Mouse (Mus musculus): ENCODE measurements at regions not wholly inside any gene's neighbourhood (a gene's known extent, or its start where the extent isn't known, plus 50 kb on each side); places are given as distances from the start of the nearest gene placed in this dataset.

DNA sequence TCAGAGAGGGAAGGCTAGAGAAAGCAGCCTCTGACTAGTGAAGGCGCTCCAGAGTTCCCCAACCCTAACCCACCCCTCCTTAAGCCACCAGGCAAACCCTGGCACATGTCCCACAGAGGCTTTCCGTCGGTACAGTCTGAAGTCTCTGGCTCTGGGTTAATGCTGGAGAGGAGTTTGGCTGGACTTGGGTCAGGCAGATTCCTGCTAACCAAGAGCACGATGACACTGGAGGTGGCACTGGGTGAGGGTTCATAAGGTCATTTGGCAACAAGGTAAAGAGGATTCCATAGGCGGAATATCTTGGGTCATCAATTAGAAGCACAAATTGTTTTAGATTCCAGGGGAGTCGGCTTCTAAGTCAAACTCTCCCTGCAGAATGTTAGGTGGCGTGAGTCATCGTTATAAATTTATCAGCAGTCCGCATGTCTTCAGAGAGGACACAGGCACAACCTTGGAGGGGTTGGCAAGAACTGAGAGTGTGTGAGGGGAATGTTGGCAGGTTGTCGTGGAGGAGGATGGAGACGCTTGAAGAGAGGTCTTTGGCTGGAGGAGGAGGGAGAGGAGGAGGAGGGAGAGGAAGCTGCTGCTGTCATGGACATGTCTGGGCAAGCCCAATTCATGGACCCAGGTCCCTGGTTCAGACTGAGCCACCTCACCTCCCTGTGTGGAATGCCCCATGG lies 138.4 kb downstream of the Utp6 start:
- no peak for DNase-seq

DNA sequence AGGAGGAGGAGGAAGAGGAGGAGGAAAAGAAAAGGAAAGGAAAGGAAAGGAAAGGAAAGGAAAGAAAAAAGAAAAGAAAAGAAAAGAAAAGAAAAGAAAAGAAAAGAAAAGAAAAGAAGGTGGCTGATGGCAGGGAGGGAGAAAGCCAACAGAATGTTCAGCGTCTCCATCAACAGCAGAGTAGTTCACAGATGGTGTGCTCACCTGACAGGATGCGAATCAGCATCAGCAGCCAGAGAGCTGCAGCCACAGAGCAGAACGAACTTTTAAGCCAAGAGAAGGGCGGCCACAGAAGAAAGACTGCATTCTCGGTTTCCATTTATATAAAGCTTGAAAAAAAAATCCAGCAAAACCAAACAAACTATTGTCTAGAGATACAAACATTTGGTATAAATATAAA lies 140.2 kb downstream of the Utp6 start:
- DNase-seq: no peak

DNA sequence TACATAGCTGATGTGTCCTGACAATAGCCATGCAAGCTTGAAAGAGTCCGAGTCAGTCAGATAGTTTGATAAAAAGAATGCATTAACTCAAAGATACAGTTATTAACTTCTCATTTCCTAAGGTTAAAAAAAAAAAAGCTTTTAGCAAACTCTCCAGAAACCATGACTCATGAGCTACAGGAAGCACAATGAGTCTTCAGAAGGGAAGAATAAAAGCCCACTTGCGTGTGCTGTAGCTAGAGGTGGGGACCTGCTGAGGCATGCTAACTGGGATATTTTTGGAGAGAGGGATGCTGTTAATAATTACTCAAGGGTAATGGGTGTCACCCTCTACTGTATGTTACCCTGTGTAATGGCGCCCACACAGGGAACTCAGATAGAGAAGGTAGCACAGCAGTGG lies 147.0 kb downstream of the Utp6 start:
- no peak for DNase-seq

DNA sequence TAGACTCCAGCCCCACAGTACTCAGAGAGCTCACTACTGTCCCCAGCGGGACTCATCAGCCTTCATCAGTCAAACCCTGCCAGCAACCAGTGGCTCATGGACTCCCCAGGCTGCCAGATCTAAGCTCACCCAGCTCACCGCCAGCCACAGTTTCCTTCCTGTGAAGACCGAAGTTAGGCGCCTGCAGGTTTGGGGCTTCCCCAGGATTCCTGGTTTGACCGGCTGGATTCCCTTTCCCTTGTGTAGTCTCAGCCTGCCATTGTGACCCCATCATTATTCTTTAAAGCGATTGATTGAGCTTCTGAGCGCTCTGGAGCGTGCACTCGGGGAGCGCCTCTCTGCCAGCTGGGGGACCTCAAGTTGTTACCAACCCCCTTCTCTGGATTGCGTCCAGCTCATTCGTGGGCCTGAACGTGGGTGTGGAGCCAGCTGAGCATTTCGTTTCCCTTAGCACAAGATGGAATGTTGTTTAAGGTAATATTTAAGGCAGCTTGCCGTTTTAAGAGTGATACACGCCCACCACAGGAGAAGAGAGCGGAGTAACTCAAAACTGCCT lies 155.2 kb downstream of the Utp6 start:
- DNase-seq: peak; percentile 25

DNA sequence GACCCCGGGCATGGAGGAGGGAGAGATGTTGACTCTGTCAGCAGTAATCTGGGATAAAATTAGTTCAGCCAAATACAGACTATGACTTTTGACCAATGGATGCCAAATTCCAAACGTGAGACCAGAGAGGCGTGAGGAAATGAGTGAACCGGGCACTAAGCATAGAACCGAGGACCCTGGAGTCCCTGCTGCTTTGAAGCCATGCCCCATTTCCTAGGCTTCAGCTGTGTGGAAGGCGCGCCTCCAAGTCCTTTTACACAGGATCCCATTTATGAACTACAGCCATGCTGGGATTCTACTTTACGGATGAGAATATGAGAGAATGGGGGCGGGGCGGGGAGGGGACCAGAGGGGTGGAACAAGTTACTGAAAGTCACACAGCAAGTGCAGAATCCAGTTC lies 155.8 kb downstream of the Utp6 start:
- no peak for DNase-seq

DNA sequence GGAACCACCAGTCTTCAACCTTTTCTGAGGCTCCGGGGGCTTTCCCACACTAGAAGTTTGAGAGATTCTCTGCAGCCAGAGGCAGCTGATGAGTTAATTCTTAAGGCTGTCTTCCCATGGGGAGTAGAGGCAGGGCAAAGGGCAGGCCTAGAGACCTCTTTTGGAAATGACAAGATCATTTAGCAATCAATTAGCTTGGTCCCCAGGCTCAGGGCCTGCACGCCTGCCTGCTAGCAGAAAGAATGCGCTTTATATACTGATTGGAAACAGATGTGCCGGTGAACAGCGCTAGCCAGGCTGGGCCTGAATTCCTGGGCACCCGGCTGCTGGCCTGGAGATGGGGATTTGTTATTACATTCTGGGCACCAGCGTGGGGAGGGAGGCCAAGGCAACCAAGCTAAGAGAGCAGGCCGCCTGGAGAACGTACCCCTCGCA lies 156.2 kb downstream of the Utp6 start:
- peak; percentile 39 for DNase-seq

- no peak for DNase-seq
Measured at GRCm38 (mm10) chr11:79803971-79804370, 158.2 kb downstream of the Utp6 start.

GRCm38 (mm10) chr11:79803006-79803405 lies 159.2 kb downstream of the Utp6 start:
- DNase-seq: peak; percentile 73

GRCm38 (mm10) chr11:79802566-79802965 lies 159.6 kb downstream of the Utp6 start:
- no peak for DNase-seq

DNA sequence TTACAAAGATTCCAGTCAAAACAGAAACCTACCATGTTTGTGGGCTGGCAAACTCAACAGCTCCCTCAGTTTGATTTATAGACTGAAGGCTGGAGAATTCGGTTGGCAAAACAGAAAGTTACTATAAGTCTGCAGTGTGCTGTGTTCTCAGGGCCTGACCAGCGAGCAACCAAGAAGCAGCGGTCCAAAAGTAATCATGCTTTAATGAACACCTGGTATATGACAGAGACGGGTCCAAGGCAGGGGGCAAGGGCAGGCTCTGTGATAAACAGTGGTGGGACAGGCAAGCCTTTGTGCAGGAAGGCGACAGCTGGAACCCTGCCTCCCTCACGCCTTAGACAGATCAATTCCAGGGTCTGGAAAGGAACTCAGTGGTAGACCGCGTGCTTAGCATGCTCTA lies 161.9 kb downstream of the Utp6 start:
- DNase-seq: no peak

DNA sequence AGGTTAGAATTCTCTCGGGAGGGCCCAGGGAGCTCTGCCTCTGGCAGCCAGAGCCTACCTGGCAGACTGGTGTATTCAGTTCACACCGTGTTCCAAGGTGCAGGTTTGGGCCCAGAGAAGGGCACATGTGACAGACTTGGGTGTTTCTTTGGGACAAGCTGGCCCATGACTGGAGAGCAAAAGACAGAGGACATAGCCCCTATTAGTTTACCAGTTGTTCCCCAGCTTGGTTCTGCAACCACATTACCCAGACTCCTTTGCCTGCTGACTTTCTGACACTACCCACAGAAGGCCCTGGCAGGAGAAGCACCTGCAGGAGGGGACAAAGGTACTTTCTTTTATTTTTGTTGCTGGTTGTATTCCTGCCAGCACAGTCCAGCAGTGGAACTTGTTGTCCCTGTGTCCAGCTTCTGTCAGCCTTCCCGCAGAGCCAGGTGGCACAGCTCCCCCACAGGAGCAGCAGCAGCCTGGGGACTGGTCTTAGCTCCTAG lies 173.9 kb downstream of the Utp6 start:
- no peak for DNase-seq

GRCm38 (mm10) chr11:79787766-79788165 lies 174.4 kb downstream of the Utp6 start:
- DNase-seq: no peak

DNA sequence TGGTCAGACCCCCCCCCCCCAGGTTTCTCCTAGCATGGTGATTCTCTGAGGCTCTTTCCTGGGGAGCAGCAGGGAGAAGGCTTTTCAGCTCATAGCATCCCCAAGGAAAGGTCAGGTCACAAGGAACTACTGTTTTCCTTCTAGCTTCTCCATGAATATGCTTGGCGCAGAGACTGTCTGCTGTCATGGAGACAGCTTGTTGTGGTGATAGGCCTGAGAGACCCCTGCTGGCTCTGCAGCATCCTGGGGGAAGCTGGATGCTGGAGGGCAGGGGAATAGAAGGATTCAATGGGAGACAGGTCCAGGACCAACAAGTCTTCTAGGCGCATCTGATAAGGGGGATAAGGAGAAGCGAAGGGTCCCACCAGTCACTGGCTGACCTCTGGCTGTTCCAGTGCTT lies 178.1 kb downstream of the Utp6 start:
- DNase-seq: no peak

DNA sequence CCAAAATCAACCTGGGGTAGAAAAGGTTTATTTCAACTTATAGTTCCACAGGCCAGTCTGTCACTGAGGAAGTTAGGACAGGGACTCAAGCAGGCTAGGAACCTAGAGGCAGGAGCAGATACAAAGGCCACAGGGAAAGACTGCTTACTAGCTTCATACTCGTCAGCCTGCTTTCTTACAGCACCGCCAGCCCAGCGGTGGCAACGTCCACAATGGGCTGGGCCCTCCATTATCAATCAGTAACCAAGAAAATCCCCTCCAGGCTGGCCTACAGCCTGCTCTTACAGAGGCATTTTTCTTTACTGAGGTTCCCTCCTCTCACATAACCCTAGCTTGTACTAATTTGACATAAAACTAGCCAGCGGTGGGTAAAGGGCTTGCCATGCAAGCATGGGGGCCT lies 180.2 kb downstream of the Utp6 start:
- no peak for DNase-seq

GRCm38 (mm10) chr11:79779756-79780155 lies 182.4 kb downstream of the Utp6 start:
- DNase-seq: no peak

DNA sequence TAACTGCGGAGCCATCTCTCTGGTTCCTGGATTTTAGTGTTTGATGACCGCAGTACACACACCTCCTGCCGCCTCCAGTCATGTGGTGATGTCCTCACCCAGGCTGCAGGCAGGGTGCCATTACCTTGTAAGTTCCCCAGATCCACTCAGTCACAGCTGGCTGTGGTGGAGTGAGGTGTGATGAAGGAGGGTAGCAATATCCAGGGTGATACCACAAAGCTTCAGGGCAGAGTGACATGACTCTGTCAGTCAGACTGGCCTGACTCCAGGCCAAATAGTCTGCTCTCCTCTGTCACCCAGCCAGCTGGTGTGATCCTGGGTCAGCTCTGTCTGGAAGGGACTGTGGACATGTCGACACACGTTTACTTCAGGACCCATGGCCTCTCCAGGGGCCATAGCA lies 183.7 kb downstream of the Utp6 start:
- no peak for DNase-seq

- DNase-seq: peak; percentile 57
Measured at GRCm38 (mm10) chr11:79777988-79778387, 184.2 kb downstream of the Utp6 start.

- no peak for DNase-seq
Measured at GRCm38 (mm10) chr11:79776577-79776976, 185.6 kb downstream of the Rab11fip4 start.

DNA sequence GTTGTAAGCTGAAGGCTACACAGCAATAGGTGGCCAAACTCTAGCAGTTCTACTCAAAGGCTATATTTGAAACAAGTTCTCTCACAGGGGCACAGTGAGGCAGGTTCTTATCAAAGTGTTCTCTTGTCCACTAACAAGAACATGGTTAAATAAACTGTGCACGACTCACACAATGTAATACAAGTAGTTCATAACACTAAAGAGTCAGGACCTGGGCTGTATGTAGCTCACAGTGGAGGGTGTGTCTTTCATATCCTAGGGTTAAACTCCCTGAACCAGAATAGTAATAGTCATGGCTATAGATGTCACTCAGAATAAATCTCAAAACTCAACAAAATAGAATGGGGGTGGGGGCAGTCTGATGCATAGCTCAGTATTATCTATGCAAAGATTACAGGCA lies 182.7 kb downstream of the Rab11fip4 start:
- DNase-seq: no peak

DNA sequence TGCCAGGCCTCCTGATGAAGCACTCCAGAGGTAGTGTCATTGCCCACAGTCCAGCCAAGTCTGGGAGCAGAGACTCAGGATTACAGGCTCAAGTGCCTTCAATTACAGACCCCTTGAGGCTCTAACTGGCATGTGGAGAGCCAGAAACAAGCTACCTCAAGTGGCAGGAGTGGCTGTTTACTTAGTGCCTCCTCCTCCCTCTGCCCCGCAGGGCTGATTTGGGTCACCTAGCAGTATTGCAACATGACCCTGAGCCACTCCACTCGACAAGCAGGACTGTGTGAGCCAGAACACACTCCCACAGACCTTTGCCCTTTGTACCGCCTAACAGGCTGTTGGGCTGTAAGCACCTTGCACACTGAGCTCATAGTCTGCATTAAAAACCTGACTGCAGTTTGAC lies 180.4 kb downstream of the Rab11fip4 start:
- peak; percentile 94 for DNase-seq

- no peak for DNase-seq
Measured at GRCm38 (mm10) chr11:79767111-79767510, 176.1 kb downstream of the Rab11fip4 start.

GRCm38 (mm10) chr11:79766036-79766435 lies 175.0 kb downstream of the Rab11fip4 start:
- DNase-seq: no peak

DNA sequence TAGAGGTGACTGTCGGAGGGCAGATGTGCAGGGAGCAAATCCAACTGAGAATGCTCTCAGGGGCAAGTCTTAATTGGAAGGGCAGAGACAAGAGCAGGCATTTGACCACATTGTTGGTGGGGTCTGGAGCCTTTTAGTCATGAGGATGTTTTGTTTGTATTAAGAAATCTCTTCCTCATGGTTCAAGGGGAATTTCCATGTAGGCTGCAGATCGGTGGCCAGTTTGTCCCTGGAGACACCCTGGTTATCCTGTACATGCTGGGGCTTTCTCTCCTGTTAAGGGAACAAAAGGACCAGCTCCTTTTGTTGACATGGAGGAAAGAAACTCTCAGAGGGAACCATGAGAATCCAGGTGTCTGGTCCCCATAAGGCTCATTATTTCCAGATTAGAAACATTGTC lies 174.4 kb downstream of the Rab11fip4 start:
- DNase-seq: no peak

GRCm38 (mm10) chr11:79764026-79764425 lies 173.0 kb downstream of the Rab11fip4 start:
- DNase-seq: no peak

DNA sequence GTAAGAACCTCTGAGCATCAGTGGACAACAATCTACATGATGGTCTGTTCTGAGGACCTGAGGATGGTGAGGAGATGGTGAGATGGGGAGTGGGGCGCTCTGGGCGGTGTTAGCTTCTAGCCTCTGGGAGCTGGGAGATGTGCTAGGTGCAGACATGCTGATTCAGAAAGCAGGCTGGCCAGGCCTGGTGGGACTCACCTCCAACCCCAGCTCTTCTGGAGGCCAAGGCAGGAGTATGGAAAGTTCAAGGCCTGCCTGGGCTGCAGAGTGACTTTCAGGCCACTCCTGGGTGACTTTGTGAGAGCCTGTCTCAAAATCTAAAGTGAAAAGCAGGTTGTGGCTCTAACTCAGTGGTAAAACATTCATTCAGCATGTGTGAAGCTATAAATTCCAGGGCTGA lies 171.6 kb downstream of the Rab11fip4 start:
- no peak for DNase-seq
